Mouse (Mus musculus): ENCODE data around the gene Ramac. TPM values are rescaled to one million over a fixed set of nuclear protein-coding genes. Genes with fewer than 3 reads are reported as not detected.

Gene Ramac
- polyA plus RNA-seq (2012; rRNA removed): 5.5 and 6.7 TPM in 2 replicates

DNA sequence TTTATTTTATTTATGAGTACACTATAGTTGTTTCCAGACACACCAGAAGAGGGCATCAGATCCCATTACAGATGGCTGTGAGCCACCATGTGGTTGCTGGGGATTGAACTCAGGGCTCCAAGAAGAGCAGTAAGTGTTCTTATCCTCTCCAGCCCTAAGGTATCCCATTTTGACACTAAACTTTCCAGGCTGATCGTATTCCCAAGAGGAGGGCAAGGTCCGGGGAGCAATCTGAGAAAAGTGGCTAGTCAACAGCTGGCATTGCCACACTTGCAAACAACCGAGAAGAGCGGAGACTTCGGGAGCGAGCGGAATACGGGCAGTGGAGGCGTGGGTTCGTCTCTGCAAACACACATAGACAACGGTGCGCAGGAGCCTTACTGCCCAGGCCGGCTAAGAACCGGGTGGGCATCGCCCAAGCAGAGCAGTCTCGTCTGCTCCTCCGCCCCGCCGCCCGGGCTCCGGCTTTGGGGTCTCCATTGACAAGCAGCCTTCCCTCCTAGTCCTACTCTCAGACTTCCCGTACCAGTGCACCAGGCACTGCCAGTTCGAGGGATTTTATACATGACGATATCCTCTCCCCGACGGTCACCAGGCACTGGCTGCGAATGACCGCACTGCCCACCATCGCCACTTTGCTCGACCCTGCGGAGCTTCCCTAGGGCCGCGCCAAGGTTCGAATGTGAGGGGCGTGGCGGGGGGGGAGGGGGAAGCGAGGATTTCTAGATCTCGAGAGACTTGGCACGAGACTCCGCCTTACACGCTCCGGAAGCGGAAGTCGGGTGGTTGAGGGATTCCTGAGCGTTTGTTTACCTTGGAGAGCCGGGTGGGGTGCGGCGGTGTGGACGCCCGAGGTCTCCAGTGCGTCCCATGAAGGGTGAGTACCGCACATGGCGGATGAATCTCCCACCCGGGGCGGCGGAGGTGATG lies at the start of gene Ramac:
Gene Ramac, plus strand, starts transcription at position 746 of the 930 bp plus-strand sequence.

DNA sequence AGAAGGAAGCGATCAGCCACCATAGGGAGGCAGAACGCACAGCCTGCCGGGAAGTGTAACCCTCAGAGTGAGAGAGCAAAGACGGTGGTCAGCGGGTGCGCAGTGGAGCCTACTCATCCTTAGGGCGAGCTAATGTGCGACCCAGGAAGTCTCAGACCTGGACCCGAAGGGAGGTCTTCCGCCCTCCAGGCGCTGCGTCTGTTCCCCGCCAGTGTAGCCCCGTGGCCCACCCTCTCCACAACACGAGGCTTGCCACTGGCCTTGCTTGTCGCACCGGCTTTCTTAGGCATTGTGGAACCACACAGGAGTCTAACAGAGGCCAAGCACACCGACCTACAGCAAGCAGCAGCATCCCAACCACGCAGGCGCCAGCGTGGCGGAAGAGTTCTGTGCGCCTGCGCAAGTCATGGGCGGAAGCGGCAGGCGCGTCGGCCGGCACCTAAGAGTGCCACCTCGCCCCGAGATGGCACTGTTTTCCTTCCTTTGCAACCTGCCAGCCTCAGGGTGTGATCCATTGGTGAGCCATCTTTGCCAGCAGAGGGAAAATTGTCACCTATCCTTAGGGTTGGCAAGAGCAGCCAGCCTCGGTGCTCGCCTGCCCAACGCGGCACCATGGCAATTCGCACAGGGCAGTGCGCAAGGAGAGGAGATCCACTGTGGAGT lies 26.5 kb downstream of the Ramac start, which contains the start of gene 3110040N11Rik:
Gene 3110040N11Rik, minus strand, starts transcription at position 384 of the 663 bp plus-strand sequence.

Other genes with a start within 250 kb of the Ramac start
- gene Fsd2, start 196.0 kb upstream of the Ramac start, polyA plus RNA-seq (2012; rRNA removed): 0.45 and 0.81 TPM in 2 replicates
- 30.4 and 58.0 TPM in 2 replicates for gene Whamm, start 191.7 kb upstream of the Ramac start, polyA plus RNA-seq (2012; rRNA removed)
- 4.7 and 6.6 TPM in 2 replicates for gene Homer2, start 55.4 kb upstream of the Ramac start, polyA plus RNA-seq (2012; rRNA removed)
- 26.9 and 39.6 TPM in 2 replicates for gene 3110040N11Rik, start 26.6 kb downstream of the Ramac start, polyA plus RNA-seq (2012; rRNA removed)
- gene Btbd1, start 66.5 kb downstream of the Ramac start, polyA plus RNA-seq (2012; rRNA removed): 45.9 and 67.0 TPM in 2 replicates
- not detected in 2 replicates for gene Gm10160, start 92.9 kb downstream of the Ramac start, polyA plus RNA-seq (2012; rRNA removed)
- gene Tm6sf1, start 96.1 kb downstream of the Ramac start, polyA plus RNA-seq (2012; rRNA removed): 51.8 and 65.4 TPM in 2 replicates
- 10.8 and 16.7 TPM in 2 replicates for gene Hdgfl3, start 171.5 kb downstream of the Ramac start, polyA plus RNA-seq (2012; rRNA removed)
- 3.5 and 3.6 TPM in 2 replicates for gene Bnc1, start 229.4 kb downstream of the Ramac start, polyA plus RNA-seq (2012; rRNA removed)